Mouse (Mus musculus) bone marrow macrophage, adult 2 months (primary cell): ENCODE data around the gene Xrcc5.

Source experiments
- CTCF ChIP-seq: IDR thresholded peaks from 2 replicates; pipeline ENCODE4 v1.5.1; 2012; ENCODE audit warnings: low read depth, mild to moderate bottlenecking, low read length, moderate library complexity
- POLR2A ChIP-seq: IDR thresholded peaks from 2 replicates; pipeline ENCODE4 v1.6.1; 2012; ENCODE audit warnings: mild to moderate bottlenecking, low read depth, low read length, borderline replicate concordance

DNA sequence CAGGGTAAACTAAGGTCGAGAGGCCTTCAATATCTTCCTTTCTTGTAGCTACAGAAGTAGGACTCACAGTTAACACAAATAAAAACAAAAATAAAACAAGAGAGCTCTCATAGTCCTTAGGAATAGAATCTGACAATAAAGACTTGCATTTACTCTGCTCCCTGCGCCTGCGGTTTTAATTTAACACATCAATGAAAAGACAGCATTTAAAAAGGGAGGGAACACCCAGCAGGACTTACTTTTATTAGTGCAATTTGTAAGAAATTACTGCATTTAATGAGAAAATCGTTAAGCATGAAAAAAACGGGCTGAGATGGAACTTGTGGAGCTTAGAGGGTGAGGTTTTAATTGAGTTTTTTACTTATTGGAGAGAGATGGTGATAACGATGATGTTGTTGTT lies 66.4 kb downstream of the Xrcc5 start:
- no peak for TF ChIP-seq POLR2A
- TF ChIP-seq CTCF: no peak
